Mouse (Mus musculus) cerebellum, postnatal 36 days (tissue): ENCODE measurements at regions not wholly inside any gene's neighbourhood (a gene's known extent, or its start where the extent isn't known, plus 50 kb on each side); places are given as distances from the start of the nearest gene placed in this dataset.

Experiments
- DNase-seq, 2 experiments: peaks; one replicate each; pipeline ENCODE4 v3.0.0; 2021 to 2022; ENCODE audit warnings: mixed read lengths in 2 of 2

DNA sequence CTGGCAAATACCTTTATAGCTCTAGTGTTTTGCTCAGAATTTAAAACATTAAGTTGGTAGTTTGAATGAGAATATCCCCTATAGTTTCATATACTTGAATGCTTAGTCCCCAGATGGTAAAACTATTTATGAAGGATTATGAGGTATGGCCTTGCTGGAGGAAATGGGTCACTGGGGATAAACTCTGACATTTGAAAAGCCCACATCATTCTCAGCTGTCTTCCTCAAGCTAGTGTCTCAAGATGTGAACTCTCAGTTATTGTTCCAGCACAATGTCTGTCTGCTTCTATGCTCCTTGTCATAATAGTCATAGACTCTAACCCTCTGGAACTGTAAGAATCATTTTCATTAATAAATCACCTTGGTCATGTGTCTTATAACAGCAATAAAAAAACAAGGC is 2004.1 kb upstream of the Gm8797 start:
- DNase-seq: no peak

DNA sequence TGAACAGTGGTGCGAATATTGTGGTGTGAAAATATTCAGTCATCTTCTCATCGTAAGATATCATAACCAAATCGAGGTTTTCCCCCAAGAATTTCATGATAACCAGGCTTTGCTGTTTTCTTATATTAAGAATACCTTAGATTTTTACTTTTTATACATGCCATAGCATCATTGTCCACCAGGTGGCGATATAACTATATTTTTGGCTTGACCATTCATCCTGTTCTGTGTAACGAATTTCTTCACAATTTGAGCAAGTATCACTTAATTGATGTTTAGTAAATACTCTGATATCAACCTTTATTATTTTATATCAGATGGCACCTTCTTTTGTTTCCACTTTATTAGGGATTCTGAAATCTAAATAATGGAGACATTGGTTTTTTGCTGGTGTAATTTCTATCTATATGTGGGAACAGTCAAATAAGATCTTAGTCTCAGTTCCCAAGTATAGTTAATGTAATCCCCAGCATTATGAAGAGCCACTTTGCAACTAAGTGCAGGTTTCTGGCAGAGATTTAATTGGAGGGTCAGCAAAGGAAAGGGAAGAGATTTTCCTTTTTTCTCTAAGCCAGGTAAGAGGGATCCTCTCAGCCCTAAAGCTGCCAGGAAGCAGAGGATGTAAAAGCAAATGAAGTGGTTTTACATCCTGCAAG is 1998.9 kb upstream of the Gm8797 start:
- DNase-seq: peak in 1 of 2 experiments; percentile 10

GRCm38 (mm10) chr3:3761346-3761745 is 1989.3 kb upstream of the Gm8797 start:
- DNase-seq: no peak

GRCm38 (mm10) chr3:3784200-3784599 is 1966.4 kb upstream of the Gm8797 start:
- peak in 1 of 2 experiments; percentile 10 for DNase-seq

GRCm38 (mm10) chr3:3786039-3786438 is 1964.6 kb upstream of the Gm8797 start:
- DNase-seq: no peak

DNA sequence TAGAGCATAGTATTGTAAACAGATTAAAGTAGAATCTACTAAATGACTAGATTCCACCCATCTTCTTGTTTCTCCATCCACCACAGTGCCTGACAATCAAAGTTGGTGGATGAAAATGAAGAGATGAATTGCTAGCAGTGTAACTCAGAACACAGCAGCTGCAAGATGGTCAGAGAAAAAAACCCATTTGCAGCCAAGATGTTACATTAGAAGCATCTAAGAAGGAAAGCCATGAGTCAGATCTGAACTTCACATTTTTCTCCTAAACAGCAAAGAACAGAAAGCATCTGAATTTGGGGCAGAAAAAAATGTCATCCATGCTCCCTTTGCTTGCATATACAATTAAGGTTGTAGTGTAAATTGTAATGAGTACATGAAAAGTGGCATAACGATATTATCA is 1942.8 kb upstream of the Gm8797 start:
- no peak for DNase-seq

DNA sequence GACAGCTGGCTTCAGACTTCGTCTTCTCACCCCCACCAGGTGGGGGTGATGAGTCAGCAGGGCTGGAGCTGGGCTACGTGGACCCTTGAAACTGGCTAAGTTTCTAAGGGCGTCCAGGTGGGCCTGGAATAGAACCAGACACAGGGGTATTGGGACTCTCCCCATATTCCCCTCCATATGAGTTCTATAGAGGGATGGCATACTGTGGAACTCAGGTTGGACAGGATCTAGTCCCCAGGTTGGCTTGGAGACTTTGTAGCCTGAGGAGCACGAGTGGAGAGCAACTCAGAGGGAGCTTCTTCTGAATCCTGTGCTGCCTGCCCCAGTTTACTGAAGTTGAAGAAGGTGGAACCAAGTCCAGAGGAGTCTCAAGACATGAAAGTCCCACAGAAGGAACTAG is 1921.6 kb upstream of the Gm8797 start:
- DNase-seq: no peak

DNA sequence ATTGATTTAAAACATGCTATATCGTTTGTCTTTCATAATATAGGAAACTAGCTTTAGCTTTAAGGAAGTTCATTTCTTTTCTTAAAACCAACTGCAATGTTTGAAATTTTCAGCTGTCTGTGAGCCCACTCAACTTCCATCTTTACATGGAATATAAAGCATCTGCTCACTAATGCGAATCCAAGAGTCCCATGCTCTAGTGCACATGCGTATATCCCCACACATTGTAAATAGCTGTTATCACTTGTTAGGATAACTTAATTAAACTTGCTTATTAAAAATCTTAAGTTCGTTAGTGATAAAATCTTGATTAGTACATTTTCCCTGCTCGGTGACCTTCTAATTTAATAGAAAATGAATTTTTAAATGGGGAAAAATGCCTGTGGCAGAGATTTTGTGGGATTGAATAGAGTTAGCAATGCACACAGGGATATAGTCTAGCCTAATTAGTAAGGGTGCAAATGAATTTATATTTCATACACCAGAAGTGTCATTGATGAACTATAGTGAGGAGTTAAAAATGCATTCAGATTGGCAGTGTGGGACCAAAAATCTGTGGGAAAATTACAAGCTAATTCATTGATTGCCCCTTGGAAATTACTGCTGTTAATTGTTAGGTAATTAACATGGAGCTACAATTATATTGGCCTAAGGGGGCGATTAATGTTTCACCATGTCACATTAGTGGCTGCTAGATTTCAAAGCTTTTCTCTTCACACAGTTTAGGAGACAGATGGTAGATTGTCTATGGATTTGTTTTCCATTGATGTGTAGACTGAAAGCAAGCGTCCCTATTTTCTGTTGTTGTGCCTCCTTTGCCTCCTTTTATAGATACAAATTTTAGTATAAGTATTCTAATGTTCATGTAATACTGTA is 1919.0 kb upstream of the Gm8797 start:
- no peak for DNase-seq
